Mouse (Mus musculus) liver, postnatal 0 days (tissue): ENCODE measurements around the gene Gmppa. TPM values are rescaled to one million over a fixed set of nuclear protein-coding genes. Genes with fewer than 3 reads are reported as not detected.

Experiments used
- ATAC-seq: fragments of 200-750 bp; cut with Nextera tagmentation; 2 replicates; pipeline ENCODE4 v1.8.0; 2017; ENCODE audit warnings: mild to moderate bottlenecking, moderate library complexity
- DNase-seq: peaks from one replicate; pipeline ENCODE4 v3.0.0-alpha.2; 2016
- H3K27ac ChIP-seq: fragments of 300-500 bp; sonication (generic); 2 replicates; pipeline ENCODE4 v1.5.1; 2014; ENCODE audit warnings: antibody characterized with exemption, moderate library complexity, mild to moderate bottlenecking, low read depth
- H3K27me3 ChIP-seq: fragments of 300-500 bp; sonication (generic); 2 replicates; pipeline ENCODE4 v1.6.1; 2014; ENCODE audit warnings: low read length, control low read depth, mixed read lengths; ENCODE audit not compliant: insufficient read depth
- H3K36me3 ChIP-seq: fragments of 300-500 bp; sonication (generic); replicated peaks from 2 replicates; pipeline ENCODE4 v1.6.1; 2014; ENCODE audit warnings: mild to moderate bottlenecking, control low read depth, low read length, moderate library complexity, mixed read lengths; ENCODE audit not compliant: insufficient read depth
- H3K4me1 ChIP-seq: fragments of 300-500 bp; sonication (generic); 2 replicates; pipeline ENCODE4 v1.6.1; 2014; ENCODE audit warnings: antibody characterized with exemption, mild to moderate bottlenecking, control low read depth; ENCODE audit not compliant: insufficient read depth
- H3K4me2 ChIP-seq: fragments of 300-500 bp; sonication (generic); 2 replicates; pipeline ENCODE4 v1.6.1; 2014; ENCODE audit warnings: low read depth, mild to moderate bottlenecking, low read length, moderate library complexity, mixed read lengths
- H3K4me3 ChIP-seq: fragments of 300-500 bp; sonication (generic); 2 replicates; pipeline ENCODE4 v1.5.1; 2014; ENCODE audit warnings: low read depth, low read length
- H3K9ac ChIP-seq: fragments of 300-500 bp; sonication (generic); replicated peaks from 2 replicates; pipeline ENCODE4 v1.6.1; 2014; ENCODE audit warnings: mild to moderate bottlenecking, moderate library complexity
- H3K9me3 ChIP-seq: fragments of 300-500 bp; sonication (generic); 2 replicates; pipeline ENCODE4 v1.6.1; 2016; ENCODE audit warnings: mild to moderate bottlenecking, control low read depth, low read length, mixed read lengths
- CTCF ChIP-seq: sonication (generic); IDR thresholded peaks from 2 replicates; pipeline ENCODE4 v1.5.1; 2016; ENCODE audit warnings: antibody characterized with exemption, low read depth
- EP300 ChIP-seq: IDR thresholded peaks from 2 replicates; pipeline ENCODE4 v1.6.1; 2016; ENCODE audit warnings: antibody characterized with exemption, low read depth, mild to moderate bottlenecking
- WGBS: fragments of 180-500 bp; shearing (Covaris S2); extraction: QIAGEN DNeasy Blood & Tissue Kit; methylation state at CpG from one replicate; pipeline ENCODE4 v1.1.7; 2014; ENCODE audit not compliant: insufficient replicate concordance; 5-methylcytosine and 5-hydroxymethylcytosine counted together
- polyA plus RNA-seq: library from polyadenylated mRNA; unstranded; fragments of >200 nt; fragmentation: Nextera tagmentation; extraction: Ambion mirVana; gene quantifications from 2 replicates; pipeline ENCODE4 v1.2.1, GENCODE M21; 2015

The Gmppa gene
- polyA plus RNA-seq, 1 experiment from 2014 or later, result 22.0 TPM

DNA sequence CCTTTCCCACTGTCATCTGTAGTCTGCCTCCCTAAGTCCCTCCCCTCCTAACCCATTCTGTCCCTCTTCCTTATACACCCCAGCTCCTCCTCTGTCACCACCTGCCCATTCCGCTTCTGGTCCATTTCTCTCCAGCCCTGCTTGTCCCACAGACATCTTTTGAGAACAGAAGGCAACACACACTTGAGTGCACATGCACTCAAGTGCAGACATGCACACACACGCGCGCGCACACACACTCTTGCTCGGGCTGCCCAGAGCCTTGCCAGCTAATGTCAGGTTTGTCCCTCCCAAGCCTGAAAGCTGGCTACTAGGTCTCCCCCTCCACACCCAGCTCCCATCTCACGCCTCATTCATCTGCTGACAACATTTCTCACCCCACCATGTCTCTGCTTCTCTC is 4.9 kb downstream of the Gmppa start:
- 0 out of 2 replicates have a peak, but pooled peaks cover 10% of the 10 kb centered on the region for H3K36me3 ChIP-seq
- no peak for DNase-seq
- no peak overlapping the region for H3K27ac ChIP-seq
- TF ChIP-seq EP300, result no peak
- TF ChIP-seq CTCF, result no peak
- H3K9ac ChIP-seq, result no peak overlapping the region
- H3K4me3 ChIP-seq, result no peak overlapping the region
- ATAC-seq, result no peak
- no peak overlapping the region for H3K4me2 ChIP-seq
- H3K9me3 ChIP-seq, result no peaks in the 10 kb centered on the region
- peaks cover 9% of the 10 kb centered on the region for H3K4me1 ChIP-seq
- H3K27me3 ChIP-seq, result no peaks in the 10 kb centered on the region
- WGBS, result 91% methylated on average over 7 of the region's 7 CpGs

DNA sequence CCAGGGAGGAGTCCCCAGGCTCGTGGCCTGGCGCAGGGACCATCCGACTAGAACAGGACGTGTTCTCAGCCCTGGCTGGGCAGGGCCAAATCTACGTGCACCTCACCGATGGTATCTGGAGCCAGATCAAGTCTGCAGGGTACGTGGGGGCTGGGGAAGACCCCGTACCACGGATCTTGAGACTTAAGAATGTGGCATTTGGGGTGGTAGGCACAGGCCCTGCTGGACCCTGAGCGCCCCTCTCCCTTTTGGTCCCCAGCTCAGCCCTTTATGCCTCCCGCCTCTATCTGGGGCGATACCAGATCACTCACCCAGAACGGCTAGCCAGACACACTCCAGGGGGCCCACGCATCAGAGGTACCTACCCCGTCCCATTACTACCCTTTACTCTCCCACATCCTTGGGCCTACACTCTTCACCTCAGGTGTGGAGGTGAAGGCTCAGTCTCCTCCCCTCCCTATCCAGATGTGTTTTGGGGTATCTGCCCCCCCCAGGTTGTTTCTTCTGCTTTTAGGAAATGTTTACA is 5.8 kb downstream of the Gmppa start:
- Histone ChIP-seq H3K27ac (no peak overlapping the region), H3K36me3 (0 out of 2 replicates have a peak, but pooled peaks cover 10% of the 10 kb centered on the region), H3K9ac (no peak overlapping the region), H3K9me3 (no peaks in the 10 kb centered on the region), H3K27me3 (peaks cover 7% of the 10 kb centered on the region; the same call in 1 of the 2 replicates), H3K4me1 (peaks cover 8% of the 10 kb centered on the region), H3K4me2 (no peak overlapping the region), H3K4me3 (no peak overlapping the region)
- no peak for TF ChIP-seq CTCF
- TF ChIP-seq EP300, result no peak
- DNase-seq (no peak), ATAC-seq (no peak)
- 86% methylated on average over 15 of the region's 15 CpGs for WGBS

DNA sequence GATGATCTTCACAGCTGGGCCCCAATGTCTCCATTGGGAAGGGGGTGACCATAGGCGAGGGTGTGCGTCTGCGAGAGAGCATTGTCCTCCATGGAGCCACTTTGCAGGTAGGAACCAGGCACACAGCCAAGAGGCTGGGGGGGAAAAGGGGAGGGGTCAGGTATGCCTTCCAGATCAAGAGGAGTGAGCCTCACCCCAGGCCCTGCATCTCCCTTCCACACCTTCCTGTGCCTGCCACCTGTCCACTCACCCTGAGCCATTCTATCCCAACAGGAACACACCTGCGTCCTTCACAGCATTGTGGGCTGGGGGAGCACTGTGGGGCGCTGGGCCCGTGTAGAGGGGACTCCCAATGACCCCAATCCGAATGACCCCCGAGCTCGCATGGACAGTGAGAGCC is 6.4 kb downstream of the Gmppa start:
- Histone ChIP-seq H3K4me2 (no peak overlapping the region), H3K36me3 (0 out of 2 replicates have a peak, but pooled peaks cover 10% of the 10 kb centered on the region), H3K4me1 (peaks cover 10% of the 10 kb centered on the region), H3K27me3 (peaks cover 12% of the 10 kb centered on the region; the same call in 1 of the 2 replicates), H3K27ac (no peak overlapping the region), H3K9me3 (no peaks in the 10 kb centered on the region), H3K9ac (no peak overlapping the region), H3K4me3 (no peak overlapping the region)
- DNase-seq (peak; percentile 25), ATAC-seq (no peak)
- WGBS, result 80% methylated on average over 9 of the region's 9 CpGs
- TF ChIP-seq CTCF (no peak), EP300 (no peak)

DNA sequence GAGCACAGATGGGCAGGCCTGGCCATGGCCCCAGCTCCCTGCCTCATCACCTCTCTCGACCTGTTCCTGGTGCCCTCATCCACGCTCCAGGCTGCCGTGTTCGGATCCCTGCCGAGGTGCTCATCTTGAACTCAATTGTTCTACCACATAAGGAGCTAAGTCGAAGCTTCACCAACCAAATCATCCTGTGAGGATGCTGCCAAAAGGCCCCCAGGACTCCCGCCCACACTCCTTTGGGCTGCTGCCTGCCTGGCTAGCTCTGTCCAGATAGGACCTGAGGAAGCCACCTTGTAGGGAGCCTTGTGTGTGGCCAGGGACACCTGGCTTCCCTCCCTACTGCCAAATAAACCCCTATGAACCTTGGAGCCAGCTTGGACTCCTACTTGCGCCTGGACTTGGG is 7.1 kb downstream of the Gmppa start:
- Histone ChIP-seq H3K36me3 (0 out of 2 replicates have a peak, but pooled peaks cover 10% of the 10 kb centered on the region), H3K27ac (no peak overlapping the region), H3K4me2 (no peak overlapping the region), H3K9ac (no peak overlapping the region), H3K4me3 (no peak overlapping the region), H3K4me1 (peaks cover 16% of the 10 kb centered on the region), H3K9me3 (no peaks in the 10 kb centered on the region), H3K27me3 (peaks cover 17% of the 10 kb centered on the region)
- ATAC-seq, result no peak
- no peak for DNase-seq
- TF ChIP-seq EP300 (no peak), CTCF (no peak)
- 75% methylated on average over 8 of the region's 8 CpGs for WGBS

DNA sequence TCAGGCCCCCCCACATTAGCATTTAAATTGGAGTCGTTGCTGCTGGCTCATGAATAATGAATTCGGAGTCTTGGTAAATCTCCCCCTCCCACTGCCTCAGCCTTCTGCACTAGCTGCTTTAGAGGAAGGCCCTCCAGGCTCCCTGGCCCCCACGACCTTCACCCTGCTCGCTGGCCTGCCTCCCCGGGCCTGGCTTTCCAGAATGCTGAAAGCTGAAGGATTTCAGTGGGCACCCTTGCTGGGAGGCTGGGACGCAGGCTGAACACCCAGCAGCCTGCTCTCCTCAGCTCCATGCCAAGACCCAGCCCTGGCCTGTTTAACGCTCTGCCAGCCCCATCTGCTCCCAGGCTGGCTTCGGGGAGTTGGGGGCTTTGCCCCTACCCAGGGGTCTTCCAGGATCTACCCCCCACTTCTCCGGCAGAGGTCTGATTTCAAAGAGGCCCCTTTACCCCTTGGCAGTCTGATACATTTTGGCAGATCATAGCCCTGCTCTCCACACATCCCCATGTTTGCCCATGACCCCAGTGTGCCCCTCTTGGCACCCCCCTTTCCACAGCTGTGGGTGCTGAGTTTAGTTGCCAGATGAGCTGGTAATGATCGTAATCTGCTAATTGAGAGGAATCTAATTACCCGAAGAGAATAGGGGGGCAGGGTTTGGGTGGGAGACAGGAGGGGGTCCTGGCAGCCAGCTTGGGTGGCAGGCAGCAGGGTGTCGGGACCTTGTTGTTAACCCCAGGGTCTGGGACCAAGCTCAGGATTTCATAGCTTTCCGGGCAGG is 7.7 kb downstream of the Gmppa start:
- TF ChIP-seq EP300 (no peak), CTCF (no peak)
- Histone ChIP-seq H3K9ac (no peak overlapping the region), H3K4me2 (no peak overlapping the region), H3K4me1 (peaks cover 20% of the 10 kb centered on the region), H3K27me3 (peaks cover 23% of the 10 kb centered on the region), H3K4me3 (no peak overlapping the region), H3K9me3 (no peaks in the 10 kb centered on the region), H3K36me3 (0 out of 2 replicates have a peak, but pooled peaks cover 7% of the 10 kb centered on the region), H3K27ac (no peak overlapping the region)
- no peak for DNase-seq
- 60% methylated on average over 13 of the region's 13 CpGs for WGBS
- ATAC-seq, result no peak

DNA sequence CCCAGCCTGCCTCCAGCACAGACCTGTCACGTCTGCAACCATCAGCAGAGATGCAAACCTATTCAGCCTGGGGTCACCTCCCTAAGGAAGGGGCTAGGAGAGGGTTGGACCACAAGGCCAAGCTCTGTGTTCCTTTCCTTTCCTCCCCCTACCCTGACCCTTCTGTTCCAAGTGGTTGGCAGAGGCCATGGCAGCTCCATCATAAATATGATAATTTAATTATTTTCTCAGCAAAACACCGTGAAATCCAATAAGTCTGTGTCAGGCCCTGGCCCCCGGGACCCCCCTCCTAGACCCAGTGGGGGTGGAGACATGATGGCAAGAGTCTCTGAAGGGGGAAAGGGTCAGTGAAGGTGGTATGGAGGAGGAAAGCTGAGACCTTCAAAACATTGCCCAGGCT is 8.5 kb downstream of the Gmppa start:
- 43% methylated on average over 3 of the region's 3 CpGs for WGBS
- DNase-seq (no peak), ATAC-seq (no peak)
- Histone ChIP-seq H3K9me3 (no peaks in the 10 kb centered on the region), H3K4me1 (peaks cover 24% of the 10 kb centered on the region), H3K27ac (no peak overlapping the region), H3K4me2 (no peak overlapping the region), H3K27me3 (peaks cover 31% of the 10 kb centered on the region), H3K4me3 (no peak overlapping the region), H3K9ac (no peak overlapping the region), H3K36me3 (0 out of 2 replicates have a peak, but pooled peaks cover 7% of the 10 kb centered on the region)
- no peak for TF ChIP-seq EP300
- TF ChIP-seq CTCF, result no peak
